Mouse (Mus musculus) adrenal gland, postnatal 10 days (tissue): Measurements from ENCODE around the gene Ptprs. TPM values are rescaled to one million over a fixed set of nuclear protein-coding genes. Genes with fewer than 3 reads are reported as not detected.
A peak's percentile ranks its signal among the peaks of the same experiment; 100 is the strongest.

ENCODE experiments used
- DNase-seq: peaks from one replicate; pipeline ENCODE4 v3.0.0; 2021; ENCODE audit warnings: mixed read lengths
- total RNA-seq, 2 experiments: library from RNA; stranded (reverse); gene quantifications; 2 replicates each; pipeline ENCODE4 v1.2.3; 2021

Ptprs gene
- total RNA-seq, 2 experiments from 2014 or later = 77.1 to 106 TPM

GRCm38 (mm10) chr17:56468380-56468779 lies 7.9 kb downstream of the Ptprs start:
- no peak for DNase-seq

- peak; percentile 54 for DNase-seq
Measured at GRCm38 (mm10) chr17:56467456-56467884, 8.8 kb downstream of the Ptprs start.

- DNase-seq = no peak
Measured at GRCm38 (mm10) chr17:56466747-56467146, 9.5 kb downstream of the Ptprs start.

GRCm38 (mm10) chr17:56464817-56465216 lies 11.5 kb downstream of the Ptprs start:
- no peak for DNase-seq

GRCm38 (mm10) chr17:56464345-56464744 lies 11.9 kb downstream of the Ptprs start:
- no peak for DNase-seq

- DNase-seq = no peak
Measured at GRCm38 (mm10) chr17:56463500-56463899, 12.8 kb downstream of the Ptprs start.

GRCm38 (mm10) chr17:56462835-56463455 lies 13.3 kb downstream of the Ptprs start:
- DNase-seq = no peak

- DNase-seq = peak; percentile 99
Measured at GRCm38 (mm10) chr17:56461771-56462743, 14.2 kb downstream of the Ptprs start.

GRCm38 (mm10) chr17:56460876-56461275 lies 15.4 kb downstream of the Ptprs start:
- DNase-seq = no peak

- DNase-seq = no peak
Measured at GRCm38 (mm10) chr17:56457442-56457841, 18.8 kb downstream of the Ptprs start.

- DNase-seq = no peak
Measured at GRCm38 (mm10) chr17:56456353-56456752, 19.9 kb downstream of the Ptprs start.

GRCm38 (mm10) chr17:56453689-56454088 lies 22.6 kb downstream of the Ptprs start:
- no peak for DNase-seq

- peak; percentile 71 for DNase-seq
Measured at GRCm38 (mm10) chr17:56453251-56453650, 23.0 kb downstream of the Ptprs start.

GRCm38 (mm10) chr17:56447716-56448115 lies 28.6 kb downstream of the Ptprs start:
- DNase-seq = peak; percentile 46

- DNase-seq = no peak
Measured at GRCm38 (mm10) chr17:56445397-56445796, 30.9 kb downstream of the Ptprs start.

GRCm38 (mm10) chr17:56444771-56445170 lies 31.5 kb downstream of the Ptprs start:
- DNase-seq = no peak

- peak; percentile 44 for DNase-seq
Measured at GRCm38 (mm10) chr17:56443341-56443795, 32.9 kb downstream of the Ptprs start.

- DNase-seq = no peak
Measured at GRCm38 (mm10) chr17:56442316-56442715, 34.0 kb downstream of the Ptprs start.

- DNase-seq = no peak
Measured at GRCm38 (mm10) chr17:56439731-56440460, 36.4 kb downstream of the Ptprs start.

- DNase-seq = no peak
Measured at GRCm38 (mm10) chr17:56431582-56431981, 44.7 kb downstream of the Ptprs start.

GRCm38 (mm10) chr17:56427857-56428256 lies 48.4 kb downstream of the Ptprs start:
- no peak for DNase-seq

- no peak for DNase-seq
Measured at GRCm38 (mm10) chr17:56425941-56426340, 50.3 kb downstream of the Ptprs start.

GRCm38 (mm10) chr17:56425584-56425914 lies 50.7 kb downstream of the Ptprs start:
- peak; percentile 93 for DNase-seq
